Mouse (Mus musculus) urinary bladder, postnatal 10 days (tissue): ENCODE data around the gene Dhx35.

Experiments
- DNase-seq: peaks from one replicate; pipeline ENCODE4 v3.0.0; 2022; ENCODE audit warnings: low spot score

The Dhx35 gene

GRCm38 (mm10) chr2:158893171-158893853 is 98.7 kb downstream of the Dhx35 start:
- no peak for DNase-seq

- no peak for DNase-seq
Observed at GRCm38 (mm10) chr2:158898469-158899196, 104.0 kb downstream of the Dhx35 start.
